Mouse (Mus musculus): ENCODE results near the gene Tcf3. TPM values are rescaled to one million over a fixed set of nuclear protein-coding genes. Genes with fewer than 3 reads are reported as not detected.

The Tcf3 gene
- polyA plus RNA-seq, 1 experiment from 2014 or later, result 183 TPM

- Histone ChIP-seq H3K27me3 (no peaks in the 10 kb centered on the region), H3K9ac (0 out of 2 replicates have a peak overlapping the region, but pooled peaks have one; percentile 1)
- 92% methylated on average over 5 of the region's 5 CpGs for WGBS
Observed at GRCm38 (mm10) chr10:80392687-80393086, 40.8 kb downstream of the Tcf3 start.

DNA sequence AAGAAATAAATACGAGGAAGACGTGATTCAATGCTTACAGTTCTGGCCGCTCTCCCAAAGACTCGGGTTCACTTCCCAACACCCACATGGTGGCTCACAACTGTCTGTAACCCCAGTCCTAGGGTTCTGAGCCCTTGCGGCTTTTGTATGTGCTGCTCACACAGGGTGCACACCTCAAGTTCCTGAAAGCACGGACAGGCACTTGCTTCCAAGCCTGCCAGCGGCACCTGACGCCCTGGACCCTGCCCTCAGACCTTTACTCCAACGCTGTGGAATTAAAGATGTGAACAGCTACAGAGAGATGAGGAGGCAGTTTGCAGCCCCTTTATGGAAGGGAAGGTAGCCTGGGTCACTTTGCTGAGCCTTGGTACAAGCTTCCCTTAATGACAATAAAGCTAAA lies 42.8 kb downstream of the Tcf3 start:
- Histone ChIP-seq H3K4me1 (peaks cover 13% of the 10 kb centered on the region), H3K27me3 (no peaks in the 10 kb centered on the region), H3K36me3 (peaks cover 62% of the 10 kb centered on the region), H3K9me3 (no peaks in the 10 kb centered on the region), H3K4me3 (no peak overlapping the region), H3K27ac (no peak overlapping the region), H3K9ac (no peak overlapping the region), H3K4me2 (no peak overlapping the region)
- no peak for ATAC-seq (ENCODE audit: insufficient number of reproducible peaks, insufficient read depth, low FRiP score, low TSS enrichment, low read depth)
- 85% methylated on average over 9 of the region's 9 CpGs for WGBS

More at GRCm38 (mm10) chr10:80392687-80393086, 40.8 kb downstream of the Tcf3 start:
- no peak overlapping the region for H3K4me3 ChIP-seq
- peaks cover 23% of the 10 kb centered on the region for H3K4me1 ChIP-seq
- ATAC-seq (ENCODE audit: insufficient number of reproducible peaks, insufficient read depth, low FRiP score, low TSS enrichment, low read depth), result no peak
- H3K27ac ChIP-seq, result no peak overlapping the region
- no peaks in the 10 kb centered on the region for H3K9me3 ChIP-seq
- H3K4me2 ChIP-seq, result no peak overlapping the region
- H3K36me3 ChIP-seq, result peaks cover 81% of the 10 kb centered on the region

- no peaks in the 10 kb centered on the region for H3K27me3 ChIP-seq
- H3K4me1 ChIP-seq, result peaks cover 27% of the 10 kb centered on the region
- no peak overlapping the region for H3K9ac ChIP-seq
- H3K36me3 ChIP-seq, result peaks cover 57% of the 10 kb centered on the region
- H3K4me3 ChIP-seq, result no peak overlapping the region
- WGBS, result 71% methylated on average over 4 of the region's 4 CpGs
- no peaks in the 10 kb centered on the region for H3K9me3 ChIP-seq
- H3K4me2 ChIP-seq, result no peak overlapping the region
- ATAC-seq (ENCODE audit: insufficient number of reproducible peaks, insufficient read depth, low FRiP score, low TSS enrichment, low read depth), result no peak
- H3K27ac ChIP-seq, result 0 out of 2 replicates have a peak overlapping the region, but pooled peaks have one; percentile 92
Observed at GRCm38 (mm10) chr10:80389185-80389708, 44.2 kb downstream of the Tcf3 start.

DNA sequence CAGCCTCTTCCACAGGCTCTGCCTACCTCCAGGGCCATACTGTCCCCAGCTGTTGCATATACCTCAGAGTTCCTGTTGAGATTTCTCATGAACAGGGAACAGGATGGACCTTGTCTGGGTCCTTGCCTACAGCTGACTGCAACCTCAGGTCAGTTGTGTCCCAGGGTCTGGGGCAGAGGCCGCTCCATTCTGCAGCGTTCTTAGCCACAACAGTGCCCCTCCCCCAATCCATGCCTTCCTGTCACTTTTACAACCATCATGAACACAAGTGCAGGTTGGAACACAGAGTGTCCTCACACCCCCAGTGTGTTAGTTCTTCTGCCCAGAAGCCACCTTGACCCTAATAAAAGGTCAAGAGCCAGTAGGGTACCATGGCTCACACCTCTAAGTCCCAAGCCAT lies 44.7 kb downstream of the Tcf3 start:
- H3K4me1 ChIP-seq, result peaks cover 32% of the 10 kb centered on the region
- no peak overlapping the region for H3K4me3 ChIP-seq
- no peak for ATAC-seq (ENCODE audit: insufficient number of reproducible peaks, insufficient read depth, low FRiP score, low TSS enrichment, low read depth)
- peak overlapping the region; percentile 92 for H3K4me2 ChIP-seq
- 21% methylated on average over 2 of the region's 2 CpGs for WGBS
- H3K27ac ChIP-seq, result peak overlapping the region; percentile 92; the same call in 1 of the 2 replicates
- no peaks in the 10 kb centered on the region for H3K27me3 ChIP-seq
- peaks cover 57% of the 10 kb centered on the region for H3K36me3 ChIP-seq
- no peaks in the 10 kb centered on the region for H3K9me3 ChIP-seq
- peak overlapping the region; percentile 98; the same call in 1 of the 2 replicates for H3K9ac ChIP-seq

GRCm38 (mm10) chr10:80387522-80387959 lies 45.9 kb downstream of the Tcf3 start, which contains the start of gene Mex3d:
Mex3d (minus strand) TSS chr10:80387659.
- Histone ChIP-seq H3K27me3 (no peaks in the 10 kb centered on the region), H3K4me3 (peak within 1 kb of the TSS; percentile 91), H3K9me3 (no peaks in the 10 kb centered on the region), H3K36me3 (peaks cover 57% of the 10 kb centered on the region), H3K4me1 (peaks cover 41% of the 10 kb centered on the region), H3K9ac (peak within 1 kb of the TSS; percentile 98), H3K4me2 (peak within 1 kb of the TSS; percentile 92), H3K27ac (peak within 1 kb of the TSS; percentile 92)
- peak; percentile 39; the same call in 1 of the 2 replicates for ATAC-seq (ENCODE audit: insufficient number of reproducible peaks, insufficient read depth, low FRiP score, low TSS enrichment, low read depth)
- WGBS, result 0% methylated on average over 10 of the region's 61 CpGs

- Histone ChIP-seq H3K9ac (peak overlapping the region; percentile 98), H3K4me2 (peak overlapping the region; percentile 92), H3K27ac (peak overlapping the region; percentile 92), H3K36me3 (peaks cover 57% of the 10 kb centered on the region), H3K4me1 (peaks cover 41% of the 10 kb centered on the region), H3K4me3 (peak overlapping the region; percentile 91), H3K9me3 (no peaks in the 10 kb centered on the region), H3K27me3 (no peaks in the 10 kb centered on the region)
- WGBS, result under 1% methylated on average over 82 of the region's 94 CpGs
- ATAC-seq (ENCODE audit: insufficient number of reproducible peaks, insufficient read depth, low FRiP score, low TSS enrichment, low read depth), result no peak
Observed at GRCm38 (mm10) chr10:80386735-80387471, 46.5 kb downstream of the Tcf3 start.

GRCm38 (mm10) chr10:80385811-80386734 lies 47.4 kb downstream of the Tcf3 start:
- Histone ChIP-seq H3K9ac (peak overlapping the region; percentile 98), H3K4me2 (peak overlapping the region; percentile 92), H3K27me3 (no peaks in the 10 kb centered on the region), H3K9me3 (no peaks in the 10 kb centered on the region), H3K27ac (peak overlapping the region; percentile 92), H3K4me1 (peaks cover 41% of the 10 kb centered on the region), H3K4me3 (peak overlapping the region; percentile 91), H3K36me3 (peaks cover 57% of the 10 kb centered on the region)
- under 1% methylated on average over 34 of the region's 34 CpGs for WGBS
- ATAC-seq (ENCODE audit: insufficient number of reproducible peaks, insufficient read depth, low FRiP score, low TSS enrichment, low read depth), result no peak

DNA sequence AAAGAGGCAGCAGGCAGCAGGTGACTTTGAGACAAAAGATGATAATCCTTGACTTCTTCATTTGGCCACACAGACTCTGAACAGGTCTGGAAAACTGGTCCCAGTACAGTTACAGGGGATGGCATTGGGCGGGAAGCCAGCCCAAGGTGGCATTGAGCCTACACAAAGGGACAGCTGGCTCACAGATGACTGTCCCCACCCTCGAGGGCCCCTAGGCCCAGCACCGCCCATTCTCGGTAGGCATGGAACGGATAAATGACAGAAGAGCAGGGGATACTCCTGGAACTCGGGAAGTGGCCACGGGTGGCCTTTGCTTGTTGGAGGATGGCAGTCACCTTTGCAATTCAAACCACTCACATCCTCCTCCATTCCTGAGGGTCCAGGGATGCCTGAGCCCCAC lies 48.1 kb downstream of the Tcf3 start:
- Histone ChIP-seq H3K4me1 (peaks cover 41% of the 10 kb centered on the region), H3K9ac (peak overlapping the region; percentile 98), H3K27me3 (no peaks in the 10 kb centered on the region), H3K9me3 (no peaks in the 10 kb centered on the region), H3K4me3 (peak overlapping the region; percentile 91), H3K27ac (peak overlapping the region; percentile 92), H3K36me3 (peaks cover 55% of the 10 kb centered on the region), H3K4me2 (peak overlapping the region; percentile 92)
- ATAC-seq (ENCODE audit: insufficient number of reproducible peaks, insufficient read depth, low FRiP score, low TSS enrichment, low read depth), result no peak
- 6% methylated on average over 7 of the region's 7 CpGs for WGBS

- Histone ChIP-seq H3K4me3 (peak overlapping the region; percentile 91), H3K36me3 (peaks cover 54% of the 10 kb centered on the region), H3K9ac (peak overlapping the region; percentile 98), H3K9me3 (no peaks in the 10 kb centered on the region), H3K4me1 (peaks cover 41% of the 10 kb centered on the region), H3K27ac (peak overlapping the region; percentile 92), H3K27me3 (no peaks in the 10 kb centered on the region), H3K4me2 (peak overlapping the region; percentile 92)
- whole genome bisulfite sequencing, result 77% methylated on average over 7 of the region's 7 CpGs
- ATAC-seq (ENCODE audit: insufficient number of reproducible peaks, insufficient read depth, low FRiP score, low TSS enrichment, low read depth), result no peak
Observed at GRCm38 (mm10) chr10:80384709-80385108, 48.7 kb downstream of the Tcf3 start.

GRCm38 (mm10) chr10:80384115-80384639 lies 49.3 kb downstream of the Tcf3 start:
- H3K36me3 ChIP-seq, result peaks cover 57% of the 10 kb centered on the region
- no peak for ATAC-seq (ENCODE audit: insufficient number of reproducible peaks, insufficient read depth, low FRiP score, low TSS enrichment, low read depth)
- peaks cover 41% of the 10 kb centered on the region for H3K4me1 ChIP-seq
- no peak overlapping the region for H3K27ac ChIP-seq
- WGBS, result 83% methylated on average over 4 of the region's 4 CpGs
- H3K9ac ChIP-seq, result peak overlapping the region; percentile 98
- H3K27me3 ChIP-seq, result no peaks in the 10 kb centered on the region
- H3K4me2 ChIP-seq, result peak overlapping the region; percentile 92
- peak overlapping the region; percentile 91 for H3K4me3 ChIP-seq
- H3K9me3 ChIP-seq, result no peaks in the 10 kb centered on the region

DNA sequence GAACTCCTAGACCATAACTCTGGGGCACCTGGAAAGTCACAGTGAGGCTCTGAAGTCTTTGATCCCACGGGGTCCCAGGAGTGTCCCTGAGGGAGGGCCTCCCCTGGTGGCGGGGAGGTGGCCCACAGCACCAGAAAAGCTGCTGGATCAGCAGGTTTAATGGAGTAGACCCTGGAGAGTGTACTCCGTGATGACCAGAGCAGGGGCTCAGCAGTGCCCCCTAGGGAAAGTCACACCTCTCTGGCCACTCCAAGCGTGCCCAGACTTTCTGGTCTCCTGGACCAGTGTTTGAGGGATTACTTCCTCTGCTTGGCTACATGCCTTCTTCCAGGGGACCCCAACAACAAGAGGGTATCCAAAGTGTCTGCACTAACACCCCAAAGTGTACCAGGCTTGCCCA lies 50.0 kb downstream of the Tcf3 start:
- Histone ChIP-seq H3K4me3 (no peak overlapping the region), H3K9ac (peak overlapping the region; percentile 55), H3K27me3 (no peaks in the 10 kb centered on the region), H3K27ac (no peak overlapping the region), H3K36me3 (peaks cover 57% of the 10 kb centered on the region), H3K9me3 (no peaks in the 10 kb centered on the region), H3K4me2 (0 out of 2 replicates have a peak overlapping the region, but pooled peaks have one; percentile 92), H3K4me1 (peaks cover 34% of the 10 kb centered on the region)
- ATAC-seq (ENCODE audit: insufficient number of reproducible peaks, insufficient read depth, low FRiP score, low TSS enrichment, low read depth), result no peak
- 58% methylated on average over 4 of the region's 4 CpGs for WGBS

Measured in embryonic facial prominence, embryonic 13.5 days (tissue).